ENCODE assay signal across 8 mouse cellular contexts in genomic region chr15:101220905-101221297, GRCm38 (mm10). TPM values are rescaled to one million over a fixed set of nuclear protein-coding genes. Genes with fewer than 3 reads are reported as not detected.
A peak's percentile ranks its signal among the peaks of the same experiment; 100 is the strongest.
DNase-seq lines count a peak whose midpoint lies in the region; ATAC-seq lines count a peak whose summit lies in the region.

No protein-coding gene starts in this region.

- peak; percentile 16 for DNase-seq in cerebellum, adult 11-12 months
- DNase-seq in cerebellum, postnatal 14 days = no peak
- DNase-seq in midbrain, embryonic 10.5 days (ENCODE audit: low spot score) = peak; percentile 75
- DNase-seq in mesoderm, embryonic 11.5 days (ENCODE audit: low read depth, low spot score) = peak; percentile 80
- DNase-seq in adrenal gland, adult 8-10 months = no peak
- no peak for DNase-seq in adrenal gland, postnatal 36 days
- DNase-seq in cerebellum, adult 8-10 months = no peak

- peaks cover 37% of the 10 kb centered on the region for H3K27me3 ChIP-seq in midbrain, embryonic 10.5 days (ENCODE audit: low read depth, poor library complexity, severe bottlenecking)
- no peaks in the 10 kb centered on the region; the same call in 1 of the 2 replicates for H3K27me3 ChIP-seq in midbrain, embryonic 15.5 days (replicated peaks)

- H3K36me3 ChIP-seq in midbrain, embryonic 10.5 days = no peaks in the 10 kb centered on the region
- no peaks in the 10 kb centered on the region for H3K36me3 ChIP-seq in midbrain, embryonic 15.5 days (replicated peaks)

- H3K9me3 ChIP-seq in midbrain, embryonic 10.5 days (replicated peaks) = no peaks in the 10 kb centered on the region
- no peaks in the 10 kb centered on the region for H3K9me3 ChIP-seq in midbrain, embryonic 15.5 days

- 3% methylated on average over 8 of the region's 8 CpGs for WGBS in midbrain, embryonic 10.5 days
- 2% methylated on average over 8 of the region's 8 CpGs for WGBS in midbrain, embryonic 15.5 days

- peak overlapping the region; percentile 78 for H3K4me3 ChIP-seq in midbrain, embryonic 10.5 days
- H3K4me3 ChIP-seq in midbrain, embryonic 15.5 days = no peak overlapping the region

- H3K9ac ChIP-seq in midbrain, embryonic 15.5 days = no peak overlapping the region

- no peak overlapping the region for H3K4me2 ChIP-seq in midbrain, embryonic 15.5 days

- peaks cover 64% of the 10 kb centered on the region for H3K4me1 ChIP-seq in midbrain, embryonic 10.5 days
- peaks cover 33% of the 10 kb centered on the region for H3K4me1 ChIP-seq in midbrain, embryonic 15.5 days

- peak overlapping the region; percentile 90 for H3K27ac ChIP-seq in midbrain, embryonic 10.5 days (replicated peaks)
- no peak overlapping the region for H3K27ac ChIP-seq in midbrain, embryonic 15.5 days

- no peak for ATAC-seq in midbrain, embryonic 15.5 days (replicated peaks)

RNA-seq across cellular contexts. Expression of gene Grasp, which starts 3.1 kb away (rescaled TPM):
- 3.2 and 4.2 TPM in 2 replicates for polyA plus RNA-seq in midbrain, embryonic 10.5 days (2016; fragmentation: Nextera tagmentation; extraction: Ambion mirVana)
- polyA plus RNA-seq in midbrain, embryonic 15.5 days (2015; fragmentation: Nextera tagmentation; extraction: Ambion mirVana) = 1.3 and 1.9 TPM in 2 replicates
- 10 to 100 TPM in 3 of 4 experiments, 1 to 10 TPM in 1; 8.8 to 19.6 (median 17.1) TPM for total RNA-seq in adrenal gland, adult 8-10 months (2022)
- 10 to 100 TPM; 18.7 to 60.1 TPM for total RNA-seq in adrenal gland, postnatal 36 days (2021)

RNA-seq across cellular contexts. Expression of gene Nr4a1, which starts 33.2 kb away (rescaled TPM):
- 2.8 and 2.9 TPM in 2 replicates for polyA plus RNA-seq in midbrain, embryonic 10.5 days (2016; fragmentation: Nextera tagmentation; extraction: Ambion mirVana)
- 4.2 and 4.9 TPM in 2 replicates for polyA plus RNA-seq in midbrain, embryonic 15.5 days (2015; fragmentation: Nextera tagmentation; extraction: Ambion mirVana)
- 100 to 1,000 TPM in 2 of 4 experiments, 10 to 100 TPM in 2; 42.9 to 895 (median 124) TPM for total RNA-seq in adrenal gland, adult 8-10 months (2022)
- 1,000 to 10,000 TPM in 1 of 2 experiments, 100 to 1,000 TPM in 1; 924 to 1,160 TPM for total RNA-seq in adrenal gland, postnatal 36 days (2021)

RNA-seq across cellular contexts. Expression of gene Acvr1b, which starts 47.0 kb away (rescaled TPM):
- polyA plus RNA-seq in midbrain, embryonic 10.5 days (2016; fragmentation: Nextera tagmentation; extraction: Ambion mirVana) = 5.4 and 7.0 TPM in 2 replicates
- polyA plus RNA-seq in midbrain, embryonic 15.5 days (2015; fragmentation: Nextera tagmentation; extraction: Ambion mirVana) = 23.3 and 24.9 TPM in 2 replicates
- 10 to 100 TPM in 3 of 4 experiments, 1 to 10 TPM in 1; 8.6 to 15.4 (median 12.1) TPM for total RNA-seq in adrenal gland, adult 8-10 months (2022)
- 1 to 10 TPM; 8.5 to 9.3 TPM for total RNA-seq in adrenal gland, postnatal 36 days (2021)

Comparison
In these comparisons a context has a peak if more than half of its experiments do, and no peak if none do; other contexts are left out.
1. DNase-seq: peak in cerebellum, adult 11-12 months (single experiment), midbrain, embryonic 10.5 days (single experiment) and mesoderm, embryonic 11.5 days (single experiment); none in cerebellum, postnatal 14 days (0 of 2), adrenal gland, adult 8-10 months (single experiment), adrenal gland, postnatal 36 days (0 of 2) and cerebellum, adult 8-10 months (single experiment).